Mouse (Mus musculus): ENCODE data around the gene Sgce. TPM values are rescaled to one million over a fixed set of nuclear protein-coding genes. Genes with fewer than 3 reads are reported as not detected.
"Not testable (repeated sequence)": the region's sequence is repeated elsewhere in the genome, so short reads cannot be mapped to it uniquely, and the experiment has no call there.

Sgce gene
- total RNA-seq, 2 experiments from 2014 or later = 36.4 to 37.5 TPM

DNA sequence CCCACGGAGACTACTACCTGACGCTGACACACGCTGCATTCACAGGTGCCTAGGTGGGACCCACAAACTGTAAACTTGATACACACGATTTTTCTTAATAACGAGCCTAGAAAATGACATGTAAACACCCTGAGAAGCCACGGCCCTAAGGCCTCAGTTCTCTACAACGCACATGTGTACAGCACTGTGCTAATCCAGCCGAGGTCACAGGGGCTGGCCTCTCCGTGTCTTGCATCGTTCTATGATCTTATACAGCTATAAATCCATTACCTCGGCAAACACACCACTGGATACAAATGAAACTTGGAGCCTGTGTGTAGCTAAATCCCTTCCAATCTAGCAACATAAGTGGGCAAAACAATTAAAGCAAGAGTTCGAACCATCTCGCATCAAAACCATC lies 24.3 kb downstream of the Sgce start:
- no peak for DNase-seq

DNA sequence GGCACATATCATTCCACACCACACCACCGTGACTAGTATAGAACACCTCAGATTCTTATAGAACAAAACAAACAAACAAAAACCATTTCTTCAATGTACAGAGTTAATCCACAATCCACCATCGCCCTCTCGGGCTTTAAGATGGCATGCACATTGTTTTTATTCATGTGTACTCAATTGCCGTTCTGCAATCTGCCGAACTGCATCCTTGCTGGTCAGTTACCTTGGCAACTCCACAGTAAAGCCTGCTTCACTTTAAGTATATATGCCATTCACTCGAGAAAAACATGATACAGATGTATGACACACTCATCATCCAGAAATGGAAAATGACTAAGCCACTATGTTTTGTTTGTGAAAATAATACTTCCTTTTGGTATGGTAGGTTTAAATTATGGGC lies 24.9 kb downstream of the Sgce start:
- DNase-seq = no peak

DNA sequence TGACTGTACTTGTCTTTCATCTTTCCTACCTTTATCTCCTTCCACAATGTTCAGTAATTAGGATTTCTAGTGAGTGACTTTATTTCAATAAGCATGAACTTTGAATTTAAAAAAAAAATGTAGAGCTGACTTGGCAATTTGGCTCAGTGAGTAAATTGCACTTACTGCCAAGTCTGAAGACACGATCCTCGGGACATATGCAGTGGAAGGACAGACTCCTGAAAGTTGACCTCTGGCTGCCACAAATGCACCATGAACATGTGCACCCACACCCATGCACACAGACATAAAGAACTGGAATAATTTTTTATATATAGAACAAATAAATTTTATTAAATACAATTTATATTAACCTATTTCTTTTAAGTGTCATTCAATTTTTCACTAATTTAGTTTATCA lies 29.7 kb downstream of the Sgce start:
- no peak for DNase-seq

DNA sequence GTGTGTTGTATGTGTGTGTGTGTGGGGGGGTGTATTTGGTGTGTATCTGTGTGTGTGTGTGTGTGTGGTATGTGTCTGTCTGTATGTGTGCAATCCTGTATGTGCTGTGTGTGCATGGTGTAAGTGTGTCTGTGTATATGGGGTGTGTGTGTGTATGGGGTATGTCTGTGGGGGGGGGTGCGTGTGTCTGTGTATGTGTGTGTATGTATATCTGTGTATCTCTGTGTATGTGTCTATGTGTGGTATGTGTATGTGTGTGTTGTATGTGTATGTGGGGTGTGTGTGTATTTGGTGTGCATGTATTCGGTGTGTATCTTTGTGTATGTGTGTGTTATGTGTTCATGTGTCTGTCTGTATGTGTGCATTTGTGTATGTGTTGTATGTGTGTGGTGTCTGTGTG lies 30.8 kb downstream of the Sgce start:
- DNase-seq = no peak

DNA sequence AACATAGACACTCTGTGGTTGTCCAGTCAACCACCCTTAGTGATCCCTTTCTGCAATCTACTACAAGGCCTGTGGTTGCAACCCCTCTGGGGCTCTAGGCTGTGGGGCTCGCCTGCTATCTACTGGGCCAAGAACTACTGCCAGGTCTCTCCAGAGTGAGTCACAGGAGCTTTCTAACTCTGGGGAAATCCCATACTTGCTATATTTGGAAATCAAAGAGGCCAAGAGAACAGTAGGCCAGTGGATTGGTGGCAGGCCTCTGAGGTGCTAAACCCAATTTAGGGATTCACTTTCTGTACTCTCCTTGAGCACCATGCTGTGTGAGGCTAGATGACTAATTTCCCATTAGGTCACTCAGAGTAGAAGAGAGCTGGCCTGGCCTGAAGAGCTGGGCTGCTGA lies 38.0 kb downstream of the Sgce start:
- DNase-seq = no peak

DNA sequence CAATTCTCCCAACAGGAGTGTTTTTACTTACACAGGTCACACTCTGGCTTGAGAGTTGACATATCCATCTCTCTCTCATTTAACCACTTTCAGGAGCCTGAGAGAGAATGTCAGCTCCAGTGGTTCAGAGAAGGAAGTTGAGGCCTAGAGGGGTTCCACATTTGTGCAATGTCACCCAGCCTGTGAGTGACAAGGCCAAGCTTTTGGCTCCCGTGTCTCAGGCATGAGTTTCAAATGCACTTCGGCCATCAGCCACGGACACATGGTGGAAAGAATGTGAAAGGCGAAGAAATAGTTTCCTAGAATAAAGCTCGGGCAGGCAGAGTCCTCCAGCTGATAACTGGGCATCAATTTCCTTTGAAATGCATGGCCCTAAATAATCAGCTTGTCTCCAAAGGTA lies 40.6 kb downstream of the Sgce start:
- no peak for DNase-seq

DNA sequence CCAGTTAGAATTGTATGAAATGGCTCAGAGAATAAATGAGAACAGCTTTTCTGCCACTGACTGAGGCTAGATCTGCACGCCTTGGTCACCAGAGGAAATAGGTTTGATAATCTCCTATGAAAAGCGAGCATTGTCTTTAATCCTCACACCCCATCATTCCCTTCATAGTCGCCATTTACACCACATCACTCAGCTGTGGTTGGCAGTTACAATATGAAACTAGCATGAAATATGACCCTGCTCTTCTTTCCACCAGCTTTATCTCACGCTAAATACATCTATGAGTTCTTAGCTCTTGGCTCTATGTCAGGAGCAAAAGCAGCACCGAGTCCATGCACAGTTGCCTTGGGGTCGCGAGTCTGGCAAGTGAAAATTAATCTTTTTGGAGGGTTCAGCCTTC lies 43.1 kb downstream of the Sgce start:
- DNase-seq = no peak

DNA sequence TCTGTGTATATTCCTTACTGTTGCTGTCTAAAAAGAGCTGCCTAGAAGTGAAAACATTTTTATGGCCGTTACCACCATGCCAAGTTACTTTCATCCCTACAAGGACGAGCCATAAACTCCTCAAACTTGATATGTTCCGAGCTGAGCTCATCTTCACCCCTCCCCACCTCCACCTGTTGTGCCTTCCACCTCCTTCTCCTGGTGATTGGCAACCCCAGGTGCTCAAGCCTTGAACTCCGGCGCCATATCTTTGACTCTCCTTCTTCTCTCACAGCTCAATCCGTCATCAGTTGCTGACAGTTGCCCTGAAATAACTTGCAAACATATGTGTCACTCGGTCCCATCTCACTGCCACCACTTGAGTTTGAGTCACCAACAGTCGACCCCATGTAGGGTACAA lies 45.4 kb downstream of the Sgce start:
- no peak for DNase-seq

DNA sequence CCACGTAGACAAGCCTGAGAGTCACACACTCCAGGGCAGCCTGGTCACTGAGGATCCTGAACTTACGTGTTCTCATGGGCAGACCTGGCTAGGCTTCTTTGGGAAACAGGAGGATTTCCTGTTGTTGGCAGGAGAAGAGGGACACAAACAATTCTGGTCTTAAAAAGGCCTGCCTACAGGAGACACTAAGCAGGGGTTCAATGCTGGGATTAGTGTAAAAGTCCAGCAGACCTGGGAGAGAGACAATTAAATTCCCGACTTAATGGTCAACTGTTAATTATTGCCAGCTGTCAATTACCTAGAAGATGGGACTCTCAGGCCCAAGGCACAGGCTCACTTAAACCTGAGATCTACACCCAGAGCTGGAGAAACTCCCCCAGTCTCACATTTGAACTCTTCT lies 51.2 kb downstream of the Sgce start:
- DNase-seq = no peak

DNA sequence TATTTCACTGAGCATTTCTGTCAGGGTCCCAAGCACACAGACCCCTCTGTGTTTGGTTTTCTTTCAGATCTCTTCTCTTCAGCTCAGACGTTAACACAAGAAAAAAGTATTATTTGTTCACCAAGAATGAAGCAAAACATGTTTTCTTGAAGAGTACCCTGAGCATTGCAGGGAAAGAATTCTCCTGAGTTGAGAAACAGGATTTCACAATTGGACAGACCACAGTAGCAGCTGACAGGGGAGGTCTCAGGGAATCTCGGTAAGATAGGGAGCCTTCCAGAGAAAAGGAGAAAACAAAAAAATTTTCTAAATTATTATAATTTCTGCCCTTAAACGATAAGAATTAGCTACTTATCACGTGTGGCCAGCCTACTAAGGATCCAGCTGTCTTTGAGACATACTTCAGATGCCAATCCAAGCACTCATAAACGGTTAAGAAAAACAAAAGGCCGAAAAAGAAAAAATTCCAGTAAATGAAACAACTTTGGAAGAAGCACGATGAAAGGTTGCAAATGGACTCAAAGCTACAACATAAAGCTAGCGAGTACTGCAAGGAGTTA lies 52.3 kb downstream of the Sgce start:
- DNase-seq = no peak

DNA sequence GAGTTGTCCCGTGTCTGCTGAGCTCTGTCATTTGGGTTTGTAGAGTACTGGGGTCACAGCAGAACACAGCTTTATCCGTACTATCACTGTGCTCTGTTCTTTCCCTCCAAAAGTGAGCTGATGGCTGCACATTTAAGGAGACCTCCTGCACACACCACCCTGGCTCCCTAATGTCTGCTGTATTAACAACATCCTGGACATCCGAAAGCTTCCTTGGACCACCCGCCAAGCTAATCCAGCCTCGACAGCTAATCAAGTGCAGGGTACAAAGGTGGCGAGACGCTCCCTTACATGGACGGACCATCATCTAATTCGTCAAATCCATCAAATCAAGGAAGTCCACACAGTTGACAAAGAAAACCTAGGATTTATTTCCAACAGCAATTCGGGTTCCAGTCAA lies 53.5 kb downstream of the Sgce start:
- no peak for DNase-seq

DNA sequence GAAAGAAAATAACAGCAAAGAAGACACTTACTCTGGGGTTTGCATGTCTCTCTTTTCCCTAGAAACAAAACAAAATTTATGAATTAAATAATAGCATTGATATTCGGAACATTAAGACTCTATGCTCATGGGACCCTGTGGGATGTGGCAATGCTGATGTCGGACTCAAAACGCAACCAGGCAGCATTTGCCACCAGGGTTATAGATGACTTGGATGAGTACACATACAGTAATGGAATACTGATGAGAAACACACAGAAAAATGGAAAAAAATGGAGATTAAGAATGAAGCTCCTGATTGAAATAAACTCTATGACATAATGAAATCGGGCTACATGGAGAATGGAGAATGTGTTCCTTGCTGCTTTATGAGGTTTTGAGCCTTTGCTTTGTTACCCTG lies 56.6 kb downstream of the Sgce start:
- DNase-seq = no peak

DNA sequence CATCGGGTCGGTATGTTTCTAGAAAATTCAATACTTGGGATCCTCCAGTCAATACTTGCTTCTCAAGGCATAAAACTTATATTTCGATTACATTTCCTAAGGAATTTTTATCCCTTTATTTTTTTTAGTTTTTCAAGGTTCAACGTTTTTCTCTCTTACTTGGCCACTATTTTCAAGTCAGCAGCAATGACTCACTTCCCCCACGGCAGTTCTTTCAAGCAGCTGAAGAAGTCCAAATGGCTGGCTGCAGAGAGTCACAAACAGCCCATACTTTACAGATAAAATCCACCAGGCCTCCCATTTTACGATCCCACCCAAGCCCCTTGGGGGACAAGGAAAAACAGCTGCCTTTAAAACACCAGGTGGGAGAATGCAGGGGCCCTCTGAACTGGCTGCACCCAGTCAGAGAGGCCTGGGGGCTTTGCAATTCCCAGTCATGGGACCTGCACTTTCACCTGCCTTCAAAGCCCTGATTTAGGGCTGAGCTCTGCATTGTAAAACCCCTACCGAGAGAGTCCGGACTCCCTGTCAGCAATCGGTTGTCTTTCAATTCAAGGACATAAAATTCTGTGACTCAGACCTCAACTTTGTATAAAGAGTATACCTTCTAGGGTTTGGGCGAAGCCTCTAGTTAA lies 62.2 kb downstream of the Sgce start:
- DNase-seq = no peak

DNA sequence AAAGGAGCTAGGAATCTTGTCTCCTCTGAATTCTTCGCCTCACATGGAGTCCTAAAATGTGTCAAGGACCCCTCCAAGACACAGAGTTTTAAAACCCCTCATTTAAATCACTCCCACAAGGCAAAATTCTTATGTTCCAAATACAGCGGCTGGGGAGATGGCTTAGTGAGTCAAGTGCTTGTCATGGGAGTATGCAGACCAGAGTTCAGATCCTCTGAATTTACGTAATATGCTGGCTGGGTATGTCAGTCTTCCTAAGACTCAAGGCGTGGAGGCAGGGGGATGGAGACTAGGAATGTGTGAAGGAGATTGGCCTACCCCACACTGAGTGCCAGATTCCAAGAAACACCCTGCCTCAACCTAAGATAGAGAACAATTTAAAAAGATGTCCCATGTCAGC lies 66.4 kb downstream of the Sgce start:
- no peak for DNase-seq

DNA sequence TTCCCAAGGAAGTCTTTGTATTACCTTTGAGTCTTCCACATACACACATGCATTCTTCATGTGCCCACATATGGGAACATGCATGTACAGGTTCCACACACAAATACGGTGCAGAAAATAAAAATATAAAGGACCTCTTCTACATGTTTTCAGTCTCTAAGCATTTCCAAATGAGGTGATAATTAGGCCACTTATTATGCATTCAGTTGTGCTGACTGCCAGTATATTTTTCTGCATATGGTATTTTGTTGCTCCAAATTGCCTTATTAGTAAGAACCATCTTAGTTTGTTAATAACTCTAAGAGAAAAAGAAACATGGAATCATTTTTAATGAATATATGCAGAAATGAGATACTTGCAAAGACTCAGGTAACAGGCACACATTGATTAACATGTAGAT lies 67.0 kb downstream of the Sgce start:
- DNase-seq = no peak

DNA sequence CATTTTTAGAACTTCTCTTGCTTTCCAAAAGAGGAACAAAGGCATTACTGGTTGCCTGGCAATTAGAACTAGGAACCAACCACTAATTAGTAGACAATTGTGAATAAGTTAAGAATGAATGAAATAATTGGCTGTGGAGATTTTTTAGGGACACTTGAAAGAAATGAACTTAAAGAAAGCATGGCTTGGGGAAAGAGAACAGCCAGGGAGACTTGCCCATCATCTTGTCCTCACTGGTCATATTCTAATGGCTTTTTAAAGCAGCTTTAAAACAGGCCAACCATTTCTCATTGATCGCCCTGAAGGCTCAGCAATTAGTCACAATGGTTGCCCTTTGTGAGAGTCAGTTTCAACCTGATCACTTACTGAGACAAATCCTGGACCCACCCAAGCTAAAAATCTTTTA lies 69.6 kb downstream of the Sgce start:
- DNase-seq = no peak

DNA sequence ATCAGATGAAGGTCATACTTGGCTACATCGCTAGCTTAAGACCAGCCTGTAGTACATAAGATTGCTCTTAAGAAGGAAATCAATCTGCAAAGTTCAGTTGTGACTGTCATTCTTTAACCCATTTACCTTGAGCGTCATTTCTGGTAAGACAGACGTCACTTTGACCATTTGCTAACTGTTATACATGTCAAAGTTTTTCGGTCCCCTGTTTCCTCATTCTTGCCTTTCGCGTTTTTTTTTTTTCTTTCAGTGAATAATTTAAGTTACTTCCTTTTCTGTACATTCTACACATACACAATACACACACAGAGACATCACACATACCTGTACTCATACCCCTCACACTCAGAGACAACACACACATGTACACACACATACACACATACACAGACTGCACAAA lies 81.9 kb downstream of the Sgce start:
- DNase-seq = no peak

DNA sequence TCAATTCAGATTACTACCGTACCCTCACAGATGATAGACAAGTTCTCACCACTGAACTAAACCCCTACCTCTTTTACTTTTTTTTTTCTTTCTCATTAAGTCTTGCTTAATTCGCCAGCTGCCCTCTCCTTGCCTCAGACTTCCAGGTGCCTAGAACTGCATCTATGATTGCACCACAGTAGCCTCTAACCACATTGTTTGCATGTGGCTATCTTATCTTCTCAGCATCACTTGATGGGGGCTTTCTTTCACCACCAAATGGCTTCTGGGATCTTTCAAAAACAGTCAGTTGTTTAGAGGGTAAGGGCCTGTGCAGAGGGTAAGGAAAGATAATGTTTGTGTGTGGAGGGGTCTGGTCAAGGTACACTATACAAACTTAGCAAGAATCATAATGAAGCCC lies 82.7 kb downstream of the Sgce start:
- no peak for DNase-seq

DNA sequence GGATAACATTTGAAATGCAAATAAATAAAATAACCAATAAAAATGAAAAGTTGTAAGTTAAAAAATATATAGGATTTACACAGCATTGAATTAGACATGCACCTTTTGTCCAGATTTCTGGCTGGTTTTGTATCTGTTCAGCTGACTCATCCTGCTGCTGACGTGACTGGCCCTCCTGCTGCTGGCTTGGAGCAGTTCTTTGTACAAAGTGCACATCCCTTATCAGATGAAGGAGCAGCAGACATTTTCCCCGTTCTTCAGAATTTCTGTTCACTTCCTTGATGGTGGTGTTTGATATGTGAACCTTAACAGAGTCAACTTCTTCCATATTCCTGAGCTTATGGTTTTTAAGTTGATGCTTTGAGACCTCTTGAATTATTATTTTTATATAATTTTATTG lies 83.5 kb downstream of the Sgce start:
- DNase-seq = no peak

DNA sequence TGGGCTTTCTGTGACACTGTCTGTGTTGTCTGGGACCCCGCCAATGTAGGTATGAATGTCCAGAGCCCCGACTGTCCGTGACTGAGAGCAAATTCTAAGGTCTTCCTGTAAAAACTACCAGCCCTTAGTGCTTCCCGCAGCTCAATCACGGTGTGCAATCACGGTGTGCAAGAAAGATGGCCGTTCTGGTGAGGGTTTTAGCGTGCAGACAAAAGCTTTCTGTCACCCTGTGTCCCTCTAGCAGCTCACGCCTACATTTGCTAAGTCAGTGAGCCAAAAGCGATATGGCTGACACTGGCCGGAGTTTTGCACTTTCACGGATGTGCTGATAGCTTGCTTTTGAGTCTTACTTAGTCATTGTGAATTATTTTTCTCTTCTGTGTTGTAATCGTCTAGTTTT lies 88.1 kb downstream of the Sgce start:
- DNase-seq = no peak

DNA sequence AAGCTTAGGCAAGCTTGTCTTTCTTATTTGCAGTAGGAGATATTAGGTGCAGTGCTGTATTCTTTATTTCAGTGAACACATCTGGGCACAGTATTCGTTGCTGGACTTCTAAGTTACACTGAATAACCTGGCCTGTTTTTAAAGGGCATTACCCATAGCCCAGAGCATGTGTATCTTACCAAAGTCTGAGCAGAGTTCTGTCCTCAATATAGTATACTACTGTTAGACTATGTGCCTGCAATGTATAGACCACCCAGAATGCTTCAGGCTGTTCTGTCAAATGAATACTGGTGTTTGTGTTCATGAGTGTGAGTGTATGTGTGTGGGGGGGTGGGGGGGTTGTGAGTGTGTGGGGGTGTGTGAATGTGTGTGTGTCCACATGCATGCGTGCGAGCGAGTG lies 91.1 kb downstream of the Sgce start:
- DNase-seq = no peak

DNA sequence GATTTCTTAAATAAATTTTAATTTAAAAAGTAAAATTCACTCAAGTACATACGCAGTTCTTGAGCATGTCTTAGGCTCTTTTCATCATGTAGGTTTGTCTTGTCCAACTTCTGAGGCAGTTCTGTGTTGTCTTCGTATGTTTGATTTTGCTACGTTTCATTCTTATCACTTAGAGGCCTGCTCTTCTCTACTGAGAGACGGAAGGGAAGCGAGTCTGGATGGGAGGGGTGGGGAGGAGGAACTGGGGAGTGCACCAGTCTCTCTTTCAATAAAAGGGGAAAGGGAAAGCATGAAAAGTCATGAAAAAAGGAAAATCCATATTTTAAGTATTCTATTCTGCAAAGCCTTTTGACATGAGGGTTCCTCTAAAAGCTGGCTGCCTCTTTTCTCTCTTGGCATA lies 91.5 kb downstream of the Sgce start:
- no peak for DNase-seq

DNA sequence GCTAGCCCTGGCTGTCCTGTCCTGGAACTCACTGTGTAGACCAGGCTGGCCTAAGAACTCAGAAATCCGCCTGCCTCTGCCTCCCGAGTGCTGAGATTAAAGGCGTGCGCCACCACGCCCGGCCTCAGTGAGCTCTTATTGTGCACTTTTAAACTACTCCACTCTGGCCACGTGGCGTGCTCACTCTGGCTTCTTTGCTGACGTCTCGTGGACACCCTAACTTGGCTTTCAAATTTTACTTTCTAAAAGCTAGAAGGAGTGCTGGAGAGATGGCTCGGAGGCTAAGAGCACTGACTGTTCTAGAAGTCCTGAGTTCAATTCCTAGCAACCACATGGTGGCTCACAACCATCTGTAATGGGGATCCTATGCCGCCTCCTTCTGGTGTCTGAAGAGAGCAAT lies 93.3 kb downstream of the Sgce start:
- not testable (repeated sequence) for DNase-seq

DNA sequence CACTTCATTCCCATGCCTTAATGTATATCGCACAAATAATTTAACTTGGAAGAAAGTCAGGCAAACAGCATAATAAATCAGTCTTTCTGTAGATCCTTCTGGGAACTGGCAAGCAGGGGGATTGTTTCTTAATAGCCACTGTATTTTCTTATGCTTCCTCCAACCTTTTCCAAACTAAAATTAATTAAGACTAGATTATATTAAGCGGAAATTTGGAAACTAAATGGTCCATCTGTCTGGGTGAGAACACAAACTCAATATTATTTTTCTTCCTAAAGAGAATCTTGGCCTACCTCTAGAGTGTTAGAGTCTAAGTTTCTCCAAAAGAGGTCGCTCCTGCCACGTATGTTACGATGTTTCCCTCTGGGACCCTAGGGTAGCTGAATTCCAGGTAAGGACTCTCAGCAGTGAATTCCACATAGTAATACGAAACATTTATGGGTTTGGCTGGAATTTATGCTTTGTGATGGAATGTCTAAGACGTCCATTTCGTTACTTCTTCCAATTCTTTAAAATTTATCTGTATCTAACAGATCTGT lies 94.3 kb downstream of the Sgce start:
- DNase-seq = no peak

DNA sequence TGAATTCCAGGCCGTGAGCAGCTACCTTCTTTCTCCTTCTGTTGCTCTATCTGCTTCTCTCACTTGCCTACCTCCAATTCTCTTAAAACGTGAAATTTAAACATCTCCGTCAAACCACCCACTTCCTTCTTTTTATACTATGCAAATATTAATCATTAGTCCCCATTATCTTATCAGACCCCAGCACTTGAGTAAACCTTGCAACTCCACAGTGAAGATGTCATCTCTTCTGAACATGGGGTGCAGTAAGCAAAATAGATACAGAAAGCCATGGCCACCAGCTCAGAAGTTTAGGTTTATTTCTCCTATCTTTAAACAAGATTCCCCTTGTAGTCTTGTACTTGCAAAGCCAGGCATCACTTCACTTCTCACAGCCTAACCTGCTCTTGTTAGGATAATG lies 99.7 kb downstream of the Sgce start:
- DNase-seq = no peak
